Mouse (Mus musculus): Measurements from ENCODE around the gene Sod1. TPM values are rescaled to one million over a fixed set of nuclear protein-coding genes. Genes with fewer than 3 reads are reported as not detected.

The Sod1 gene
- polyA plus RNA-seq, 1 experiment from 2014 or later: 1,474 TPM

- DNase-seq (no peak), ATAC-seq (no peak)
- no peak overlapping the region for H3K27ac ChIP-seq (ENCODE audit: low read depth)
- H3K36me3 ChIP-seq (replicated peaks; ENCODE audit: insufficient read depth, low read length): no peaks in the 10 kb centered on the region
- H3K27me3 ChIP-seq (ENCODE audit: insufficient read depth, low read length): no peaks in the 10 kb centered on the region
- TF ChIP-seq CTCF (IDR thresholded peaks at IDR 0.05; ENCODE audit: low read depth): no peak
- no peak for TF ChIP-seq EP300 (IDR thresholded peaks at IDR 0.05; ENCODE audit: low read depth)
- H3K4me3 ChIP-seq (ENCODE audit: low read depth, low read length): no peak overlapping the region
- no peaks in the 10 kb centered on the region for H3K9me3 ChIP-seq (ENCODE audit: low read length)
- H3K4me2 ChIP-seq (ENCODE audit: low read depth, low read length): no peak overlapping the region
- no peak overlapping the region for H3K9ac ChIP-seq (replicated peaks)
- peaks cover 28% of the 10 kb centered on the region for H3K4me1 ChIP-seq (ENCODE audit: insufficient read depth)
- 69% methylated on average over 6 of the region's 6 CpGs for WGBS (ENCODE audit: insufficient replicate concordance)
Observed at GRCm38 (mm10) chr16:90275521-90275920, 55.0 kb downstream of the Sod1 start.

Other genes with a start within 250 kb of the Sod1 start
- gene Tiam1, start 77.0 kb upstream of the Sod1 start, polyA plus RNA-seq (2015; fragmentation: Nextera tagmentation; extraction: Ambion mirVana): 3.2 TPM in 2 replicates
- 6.2 TPM in 2 replicates for gene Scaf4, start 63.7 kb downstream of the Sod1 start, polyA plus RNA-seq (2015; fragmentation: Nextera tagmentation; extraction: Ambion mirVana)
- gene Hunk, start 165.3 kb downstream of the Sod1 start, polyA plus RNA-seq (2015; fragmentation: Nextera tagmentation; extraction: Ambion mirVana): 1.1 and 1.2 TPM in 2 replicates

Data from liver, postnatal 0 days (tissue).